Mouse (Mus musculus) embryonic facial prominence, embryonic 10.5 days (tissue): ENCODE measurements around the gene Dmbx1. TPM values are rescaled to one million over a fixed set of nuclear protein-coding genes. Genes with fewer than 3 reads are reported as not detected.

ENCODE experiments used
- DNase-seq: peaks from one replicate; pipeline ENCODE4 v3.0.0-alpha.2; 2017; ENCODE audit warnings: low spot score
- H3K27ac ChIP-seq: fragments of 300-500 bp; sonication (generic); replicated peaks from 2 replicates; pipeline ENCODE4 v1.5.1; 2016; ENCODE audit warnings: mild to moderate bottlenecking
- H3K27me3 ChIP-seq: fragments of 300-500 bp; sonication (generic); replicated peaks from 2 replicates; pipeline ENCODE4 v1.6.1; 2016; ENCODE audit warnings: low read depth, mild to moderate bottlenecking; ENCODE audit not compliant: poor library complexity, severe bottlenecking
- H3K36me3 ChIP-seq: fragments of 300-500 bp; sonication (generic); replicated peaks from 2 replicates; pipeline ENCODE4 v1.6.1; 2016; ENCODE audit warnings: mild to moderate bottlenecking, moderate library complexity
- H3K4me1 ChIP-seq: fragments of 300-500 bp; sonication (generic); 2 replicates; pipeline ENCODE4 v1.6.1; 2016
- H3K4me3 ChIP-seq: fragments of 300-500 bp; sonication (generic); 2 replicates; pipeline ENCODE4 v1.5.1; 2016; ENCODE audit warnings: mild to moderate bottlenecking, moderate library complexity
- H3K9me3 ChIP-seq: fragments of 300-500 bp; sonication (generic); 2 replicates; pipeline ENCODE4 v1.6.1; 2016; ENCODE audit warnings: mild to moderate bottlenecking
- WGBS: fragments of 180-500 bp; shearing (Covaris S2); methylation state at CpG from one replicate; pipeline ENCODE4 v1.1.7; 2016; 5-methylcytosine and 5-hydroxymethylcytosine counted together
- polyA plus RNA-seq: library from polyadenylated mRNA; unstranded; fragments of >200 nt; fragmentation: Nextera tagmentation; extraction: Ambion mirVana; gene quantifications from 2 replicates; pipeline ENCODE4 v1.2.1, GENCODE M21; 2016

Dmbx1 gene
- polyA plus RNA-seq, 1 experiment from 2014 or later, result 2.5 TPM

GRCm38 (mm10) chr4:115962671-115963412, 23.1 kb upstream of the Dmbx1 start:
- no peaks in the 10 kb centered on the region for H3K36me3 ChIP-seq
- WGBS, result under 1% methylated on average over 79 of the region's 79 CpGs
- H3K4me3 ChIP-seq, result peak overlapping the region; percentile 63
- H3K4me1 ChIP-seq, result peaks cover 46% of the 10 kb centered on the region
- peak; percentile 80 for DNase-seq
- peak overlapping the region; percentile 40; the same call in 1 of the 2 replicates for H3K27ac ChIP-seq
- peaks cover 100% of the 10 kb centered on the region for H3K27me3 ChIP-seq
- H3K9me3 ChIP-seq, result no peaks in the 10 kb centered on the region

- no peak for DNase-seq
- Histone ChIP-seq H3K4me1 (peaks cover 41% of the 10 kb centered on the region), H3K27ac (no peak overlapping the region), H3K36me3 (no peaks in the 10 kb centered on the region), H3K4me3 (peak overlapping the region; percentile 63; the same call in 1 of the 2 replicates), H3K27me3 (peaks cover 100% of the 10 kb centered on the region), H3K9me3 (no peaks in the 10 kb centered on the region)
- 10% methylated on average over 7 of the region's 7 CpGs for WGBS
Measured at GRCm38 (mm10) chr4:115961991-115962390, 22.3 kb upstream of the Dmbx1 start.

- no peaks in the 10 kb centered on the region for H3K9me3 ChIP-seq
- peaks cover 36% of the 10 kb centered on the region for H3K4me1 ChIP-seq
- DNase-seq, result no peak
- H3K27ac ChIP-seq, result no peak overlapping the region
- H3K36me3 ChIP-seq, result no peaks in the 10 kb centered on the region
- peaks cover 100% of the 10 kb centered on the region for H3K27me3 ChIP-seq
- H3K4me3 ChIP-seq, result no peak overlapping the region
Measured at GRCm38 (mm10) chr4:115959546-115959945, 19.8 kb upstream of the Dmbx1 start.

GRCm38 (mm10) chr4:115955494-115955775, 15.7 kb upstream of the Dmbx1 start:
- Histone ChIP-seq H3K4me1 (peaks cover 11% of the 10 kb centered on the region), H3K36me3 (no peaks in the 10 kb centered on the region), H3K4me3 (peak overlapping the region; percentile 44), H3K9me3 (no peaks in the 10 kb centered on the region), H3K27me3 (peaks cover 100% of the 10 kb centered on the region), H3K27ac (no peak overlapping the region)
- DNase-seq, result no peak
- 5% methylated on average over 3 of the region's 3 CpGs for WGBS

GRCm38 (mm10) chr4:115954656-115955493, 15.1 kb upstream of the Dmbx1 start:
- H3K4me3 ChIP-seq, result peak overlapping the region; percentile 44

GRCm38 (mm10) chr4:115953559-115953958, 13.8 kb upstream of the Dmbx1 start:
- H3K4me3 ChIP-seq, result no peak overlapping the region
- DNase-seq, result no peak
- peaks cover 14% of the 10 kb centered on the region for H3K4me1 ChIP-seq
- WGBS, result 34% methylated on average over 5 of the region's 5 CpGs
- no peaks in the 10 kb centered on the region for H3K36me3 ChIP-seq
- H3K9me3 ChIP-seq, result no peaks in the 10 kb centered on the region
- no peak overlapping the region for H3K27ac ChIP-seq
- peaks cover 100% of the 10 kb centered on the region for H3K27me3 ChIP-seq

More at GRCm38 (mm10) chr4:115954656-115955493, 15.1 kb upstream of the Dmbx1 start:
- 2% methylated on average over 19 of the region's 19 CpGs for WGBS
- Histone ChIP-seq H3K36me3 (no peaks in the 10 kb centered on the region), H3K9me3 (no peaks in the 10 kb centered on the region), H3K4me1 (peaks cover 14% of the 10 kb centered on the region), H3K27me3 (peaks cover 100% of the 10 kb centered on the region), H3K27ac (no peak overlapping the region)
- peak; percentile 44 for DNase-seq

- DNase-seq, result peak; percentile 74
- H3K9me3 ChIP-seq, result no peaks in the 10 kb centered on the region
- peaks cover 14% of the 10 kb centered on the region for H3K4me1 ChIP-seq
- H3K36me3 ChIP-seq, result no peaks in the 10 kb centered on the region
- no peak overlapping the region for H3K4me3 ChIP-seq
- H3K27me3 ChIP-seq, result peaks cover 100% of the 10 kb centered on the region
- 16% methylated on average over 6 of the region's 6 CpGs for WGBS
- H3K27ac ChIP-seq, result no peak overlapping the region
Measured at GRCm38 (mm10) chr4:115952758-115953157, 13.0 kb upstream of the Dmbx1 start.

GRCm38 (mm10) chr4:115943669-115944314, 4.1 kb upstream of the Dmbx1 start:
- Histone ChIP-seq H3K27me3 (peaks cover 100% of the 10 kb centered on the region), H3K36me3 (no peaks in the 10 kb centered on the region), H3K9me3 (no peaks in the 10 kb centered on the region), H3K4me3 (peak overlapping the region; percentile 50), H3K4me1 (peaks cover 24% of the 10 kb centered on the region), H3K27ac (0 out of 2 replicates have a peak overlapping the region, but pooled peaks have one; percentile 14)
- DNase-seq, result peak; percentile 57
- under 1% methylated on average over 41 of the region's 41 CpGs for WGBS

- H3K27ac ChIP-seq, result no peak overlapping the region
- H3K9me3 ChIP-seq, result no peaks in the 10 kb centered on the region
- no peak for DNase-seq
- H3K36me3 ChIP-seq, result no peaks in the 10 kb centered on the region
- peaks cover 42% of the 10 kb centered on the region for H3K4me1 ChIP-seq
- H3K27me3 ChIP-seq, result peaks cover 100% of the 10 kb centered on the region
- no peak overlapping the region for H3K4me3 ChIP-seq
- 3% methylated on average over 9 of the region's 9 CpGs for WGBS
Measured at GRCm38 (mm10) chr4:115941242-115941820, 1.6 kb upstream of the Dmbx1 start.

GRCm38 (mm10) chr4:115940681-115941080, 955 bp upstream of the Dmbx1 start:
- H3K4me1 ChIP-seq, result peaks cover 48% of the 10 kb centered on the region
- no peak overlapping the region for H3K27ac ChIP-seq
- no peaks in the 10 kb centered on the region for H3K36me3 ChIP-seq
- H3K27me3 ChIP-seq, result peaks cover 100% of the 10 kb centered on the region
- no peak for DNase-seq
- no peaks in the 10 kb centered on the region for H3K9me3 ChIP-seq
- no peak overlapping the region for H3K4me3 ChIP-seq
- WGBS, result 8% methylated on average over 3 of the region's 3 CpGs

GRCm38 (mm10) chr4:115938276-115939160, 1.2 kb downstream of the Dmbx1 start:
- 1% methylated on average over 37 of the region's 37 CpGs for WGBS
- H3K27ac ChIP-seq, result no peak overlapping the region

More at GRCm38 (mm10) chr4:115938276-115939160, 1.2 kb downstream of the Dmbx1 start:
- peak overlapping the region; percentile 63 for H3K4me3 ChIP-seq
- H3K36me3 ChIP-seq, result no peaks in the 10 kb centered on the region
- DNase-seq, result peak; percentile 67
- peaks cover 51% of the 10 kb centered on the region for H3K4me1 ChIP-seq
- H3K27me3 ChIP-seq, result peaks cover 100% of the 10 kb centered on the region
- H3K9me3 ChIP-seq, result no peaks in the 10 kb centered on the region
